Mouse (Mus musculus) CH12.LX (cell line): ENCODE data around the gene Pde4d.

Experiments
- CTCF ChIP-seq, 2 experiments: IDR thresholded peaks in 1 of 2; conservative IDR thresholded peaks in 1 of 2; 2 replicates each; pipeline ENCODE4 v1.5.1; 2011 to 2012; ENCODE audit warnings: low read depth in 2 of 2, low read length in 2 of 2, improper control_type of control experiment in 1 of 2, inconsistent platforms in 1 of 2, mild to moderate bottlenecking in 1 of 2, moderate library complexity in 1 of 2
- EP300 ChIP-seq: IDR thresholded peaks from 2 replicates; pipeline ENCODE4 v1.6.1; 2011; ENCODE audit warnings: low read length, improper control_type of control experiment

DNA sequence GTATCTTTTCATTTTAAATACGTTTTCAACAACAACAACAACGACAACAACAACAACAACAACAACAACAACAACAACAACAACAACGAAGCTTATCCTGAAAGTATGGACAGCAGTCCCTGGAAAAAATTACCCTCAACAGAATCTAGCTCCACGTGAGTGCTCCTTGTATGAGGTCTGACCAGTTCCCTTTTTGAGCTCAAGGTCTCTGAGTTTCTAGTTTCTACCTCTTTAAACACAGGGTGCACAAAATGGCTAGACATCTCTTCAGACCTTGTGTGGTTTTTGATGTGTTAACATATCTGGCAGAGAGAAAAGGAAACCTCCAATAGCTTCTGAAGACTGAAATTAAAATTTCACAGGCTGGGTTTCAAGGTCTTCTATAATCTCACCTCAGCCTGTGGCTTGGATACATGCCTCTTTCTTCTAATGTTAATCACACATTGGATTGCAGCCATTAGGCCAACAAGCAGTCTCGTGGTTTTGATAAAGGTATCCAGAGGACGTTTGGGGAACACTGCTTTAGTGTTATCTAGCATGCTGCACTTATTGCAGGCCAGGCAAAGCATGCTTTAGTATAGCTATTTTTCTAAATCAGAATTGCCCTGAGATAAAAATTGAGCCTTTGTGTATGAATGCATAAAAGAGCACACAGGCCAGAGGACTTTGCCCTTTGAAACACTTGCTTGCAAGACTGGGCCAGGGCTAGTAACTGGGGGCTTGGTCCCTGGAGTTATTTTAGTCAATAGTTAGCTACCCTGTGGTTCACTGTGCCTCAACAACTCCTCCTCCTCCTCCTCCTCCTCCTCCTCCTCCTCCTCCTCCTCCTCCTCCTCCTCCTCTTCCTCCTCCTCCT is 3.5 kb downstream of the Pde4d start:
- TF ChIP-seq EP300 (no peak), CTCF (conservative IDR thresholded peaks at IDR 0.05 in 1 of 2, IDR thresholded peaks at IDR 0.05 in 1 of 2; ENCODE audit: low read depth in 2 of 2, low read length in 2 of 2) (no peak)
